Mouse (Mus musculus) liver, adult 2 months (tissue): Measurements from ENCODE around the gene Arid5b.

Source experiments
- CTCF ChIP-seq: fragments of 200-500 bp; IDR thresholded peaks from 2 replicates; pipeline ENCODE4 v1.5.1; 2011; ENCODE audit warnings: low read depth, low read length, control low read depth
- POLR2A ChIP-seq: fragments of 200-500 bp; IDR thresholded peaks from 2 replicates; pipeline ENCODE4 v1.6.1; 2011; ENCODE audit warnings: low read length, control low read depth; ENCODE audit not compliant: insufficient read depth; ENCODE audit errors: extremely low read depth

DNA sequence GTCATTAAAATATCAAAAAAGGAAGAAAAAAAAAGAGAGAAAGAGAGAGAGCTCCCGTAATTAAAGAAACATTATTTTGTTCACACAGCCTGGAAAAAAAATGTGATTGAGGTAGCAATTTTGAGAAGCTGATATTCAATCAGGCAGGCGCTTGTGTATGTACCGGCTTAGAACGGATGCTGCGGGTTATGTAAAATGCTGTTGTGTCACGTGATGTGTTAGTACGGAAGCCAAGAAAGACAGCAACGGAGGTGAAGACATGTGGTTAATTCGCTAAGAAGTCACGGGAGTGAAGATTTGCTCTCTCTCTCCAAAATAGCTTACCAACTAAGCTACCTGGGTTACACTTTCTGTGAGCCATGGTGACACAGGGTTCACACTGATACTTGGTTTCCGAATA lies 45.5 kb upstream of the Arid5b start:
- no peak for TF ChIP-seq CTCF
- TF ChIP-seq POLR2A: no peak
